Mouse (Mus musculus) liver, postnatal 0 days (tissue): ENCODE data around the gene Themis3. TPM values are rescaled to one million over a fixed set of nuclear protein-coding genes. Genes with fewer than 3 reads are reported as not detected.

Source experiments
- ATAC-seq: fragments of 200-750 bp; cut with Nextera tagmentation; 2 replicates; pipeline ENCODE4 v1.8.0; 2017; ENCODE audit warnings: mild to moderate bottlenecking, moderate library complexity
- DNase-seq: peaks from one replicate; pipeline ENCODE4 v3.0.0-alpha.2; 2016
- H3K27ac ChIP-seq: fragments of 300-500 bp; sonication (generic); 2 replicates; pipeline ENCODE4 v1.5.1; 2014; ENCODE audit warnings: antibody characterized with exemption, moderate library complexity, mild to moderate bottlenecking, low read depth
- H3K27me3 ChIP-seq: fragments of 300-500 bp; sonication (generic); 2 replicates; pipeline ENCODE4 v1.6.1; 2014; ENCODE audit warnings: low read length, control low read depth, mixed read lengths; ENCODE audit not compliant: insufficient read depth
- H3K36me3 ChIP-seq: fragments of 300-500 bp; sonication (generic); replicated peaks from 2 replicates; pipeline ENCODE4 v1.6.1; 2014; ENCODE audit warnings: mild to moderate bottlenecking, control low read depth, low read length, moderate library complexity, mixed read lengths; ENCODE audit not compliant: insufficient read depth
- H3K4me1 ChIP-seq: fragments of 300-500 bp; sonication (generic); 2 replicates; pipeline ENCODE4 v1.6.1; 2014; ENCODE audit warnings: antibody characterized with exemption, mild to moderate bottlenecking, control low read depth; ENCODE audit not compliant: insufficient read depth
- H3K4me2 ChIP-seq: fragments of 300-500 bp; sonication (generic); 2 replicates; pipeline ENCODE4 v1.6.1; 2014; ENCODE audit warnings: low read depth, mild to moderate bottlenecking, low read length, moderate library complexity, mixed read lengths
- H3K4me3 ChIP-seq: fragments of 300-500 bp; sonication (generic); 2 replicates; pipeline ENCODE4 v1.5.1; 2014; ENCODE audit warnings: low read depth, low read length
- H3K9ac ChIP-seq: fragments of 300-500 bp; sonication (generic); replicated peaks from 2 replicates; pipeline ENCODE4 v1.6.1; 2014; ENCODE audit warnings: mild to moderate bottlenecking, moderate library complexity
- H3K9me3 ChIP-seq: fragments of 300-500 bp; sonication (generic); 2 replicates; pipeline ENCODE4 v1.6.1; 2016; ENCODE audit warnings: mild to moderate bottlenecking, control low read depth, low read length, mixed read lengths
- CTCF ChIP-seq: sonication (generic); IDR thresholded peaks from 2 replicates; pipeline ENCODE4 v1.5.1; 2016; ENCODE audit warnings: antibody characterized with exemption, low read depth
- EP300 ChIP-seq: IDR thresholded peaks from 2 replicates; pipeline ENCODE4 v1.6.1; 2016; ENCODE audit warnings: antibody characterized with exemption, low read depth, mild to moderate bottlenecking
- WGBS: fragments of 180-500 bp; shearing (Covaris S2); extraction: QIAGEN DNeasy Blood & Tissue Kit; methylation state at CpG from one replicate; pipeline ENCODE4 v1.1.7; 2014; ENCODE audit not compliant: insufficient replicate concordance; 5-methylcytosine and 5-hydroxymethylcytosine counted together
- polyA plus RNA-seq: library from polyadenylated mRNA; unstranded; fragments of >200 nt; fragmentation: Nextera tagmentation; extraction: Ambion mirVana; gene quantifications from 2 replicates; pipeline ENCODE4 v1.2.1, GENCODE M21; 2015

The Themis3 gene
- 0.04 TPM in 1 of 2 replicates, not detected in the other for polyA plus RNA-seq

DNA sequence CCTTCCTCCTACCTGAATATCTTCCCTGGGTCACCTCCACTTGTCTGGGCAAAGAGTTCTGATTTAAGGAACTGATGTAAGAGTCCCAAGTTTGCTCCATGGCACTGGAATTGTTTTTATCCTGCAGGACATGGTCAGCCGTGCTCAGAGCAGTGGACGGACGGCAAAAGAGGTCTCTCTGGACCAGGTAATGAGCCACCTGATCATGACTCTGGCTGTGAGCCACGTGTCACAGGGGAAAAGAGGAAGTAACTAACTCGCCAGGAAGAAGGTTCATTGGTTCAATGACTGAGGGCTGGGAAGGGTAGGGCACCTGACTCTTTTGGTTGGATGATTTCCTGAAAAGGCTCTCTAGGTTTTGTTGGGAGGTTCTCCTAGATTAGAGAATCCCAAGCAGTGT lies at the start of gene Themis3:
Gene Themis3 (minus strand): TSS at position 187 of the 400 bp plus-strand sequence.
- Histone ChIP-seq H3K36me3 (no peaks in the 10 kb centered on the region), H3K4me2 (no peak within 1 kb of the TSS), H3K9ac (no peak within 1 kb of the TSS), H3K9me3 (no peaks in the 10 kb centered on the region), H3K27ac (no peak within 1 kb of the TSS), H3K4me1 (no peaks in the 10 kb centered on the region), H3K4me3 (no peak within 1 kb of the TSS), H3K27me3 (no peaks in the 10 kb centered on the region)
- TF ChIP-seq CTCF (no peak), EP300 (no peak)
- 48% methylated on average over 5 of the region's 5 CpGs for WGBS
- ATAC-seq (no peak), DNase-seq (no peak)

DNA sequence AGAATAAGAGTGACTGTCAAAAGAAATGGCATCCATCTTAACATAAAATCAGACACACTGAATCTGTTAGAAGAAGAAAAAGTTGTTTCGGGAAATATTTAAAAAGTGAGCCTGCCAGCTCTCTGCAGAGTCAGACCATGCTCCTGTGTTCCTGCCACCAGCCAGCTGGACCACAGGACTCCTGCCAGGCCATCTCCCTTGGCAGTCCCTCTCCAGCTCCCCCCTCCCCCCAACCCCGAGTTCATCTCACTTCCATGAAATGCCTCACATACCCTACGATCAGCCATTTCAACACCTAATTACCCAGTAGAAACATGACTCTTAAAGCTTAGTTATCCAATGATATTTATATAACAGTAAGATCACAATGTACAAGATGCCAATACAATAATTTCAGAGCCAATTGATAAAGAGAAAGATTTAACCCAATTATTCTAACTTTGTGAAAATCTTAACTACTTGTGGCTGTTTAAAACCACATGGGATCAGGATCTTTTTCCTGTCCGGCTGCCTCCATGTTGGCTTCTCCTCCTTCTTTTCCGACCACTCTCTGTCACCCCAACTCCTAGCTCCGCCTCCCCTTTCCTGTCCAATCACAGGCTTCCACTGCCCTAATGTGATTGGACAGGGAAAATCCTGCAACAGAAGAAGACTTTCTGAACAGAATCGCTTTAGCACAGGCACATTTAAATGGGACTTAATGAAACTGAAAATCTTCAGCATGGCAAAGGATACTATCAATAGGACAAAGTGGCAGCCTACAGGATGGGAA lies 43.7 kb upstream of the Themis3 start:
- no peaks in the 10 kb centered on the region for H3K9me3 ChIP-seq
- H3K36me3 ChIP-seq, result no peaks in the 10 kb centered on the region
- no peaks in the 10 kb centered on the region for H3K4me1 ChIP-seq
- no peaks in the 10 kb centered on the region for H3K27me3 ChIP-seq
- H3K9ac ChIP-seq, result no peak overlapping the region
- ATAC-seq (no peak), DNase-seq (no peak)
- H3K27ac ChIP-seq, result no peak overlapping the region
- TF ChIP-seq CTCF (no peak), EP300 (no peak)
- H3K4me2 ChIP-seq, result no peak overlapping the region
- H3K4me3 ChIP-seq, result no peak overlapping the region
- WGBS, result 81% methylated on average over 7 of the region's 7 CpGs

DNA sequence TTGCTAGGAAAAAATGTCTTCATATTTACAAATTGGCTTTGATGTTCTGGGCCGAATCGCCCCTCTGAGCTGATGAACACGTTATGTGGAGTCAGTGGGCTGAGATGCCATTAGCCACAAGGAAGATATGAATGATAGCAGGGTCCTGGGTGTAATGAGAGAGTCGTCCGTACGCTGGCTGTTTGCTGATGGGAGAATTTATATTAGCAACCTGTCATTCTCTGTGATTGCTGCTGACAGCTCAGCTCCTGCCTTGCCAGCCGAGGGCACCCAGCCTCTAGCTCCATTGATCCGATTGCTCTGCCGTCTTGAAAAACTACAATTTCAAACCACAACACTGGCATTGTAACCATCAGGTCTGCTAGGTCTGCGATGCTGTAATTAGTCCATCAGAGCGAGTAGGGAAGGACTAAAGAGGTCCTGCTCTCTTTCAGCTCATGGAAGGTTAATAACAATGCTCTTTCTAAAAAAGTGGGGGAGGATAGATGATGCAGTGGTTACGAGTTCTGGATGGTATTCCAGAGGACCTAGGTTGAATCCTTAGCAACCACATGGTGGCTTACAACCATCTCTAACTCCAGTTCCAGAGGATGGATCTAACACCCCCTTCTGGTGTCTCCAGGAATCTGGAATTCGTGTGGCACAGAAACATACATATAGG lies 25.7 kb upstream of the Themis3 start:
- H3K9me3 ChIP-seq, result no peaks in the 10 kb centered on the region
- no peak overlapping the region for H3K9ac ChIP-seq
- no peaks in the 10 kb centered on the region for H3K27me3 ChIP-seq
- DNase-seq, result no peak
- H3K36me3 ChIP-seq, result no peaks in the 10 kb centered on the region
- ATAC-seq, result no peak
- 70% methylated on average over 13 of the region's 13 CpGs for WGBS
- no peak overlapping the region for H3K4me2 ChIP-seq
- no peak overlapping the region for H3K4me3 ChIP-seq
- TF ChIP-seq CTCF (no peak), EP300 (no peak)
- no peaks in the 10 kb centered on the region for H3K4me1 ChIP-seq
- H3K27ac ChIP-seq, result no peak overlapping the region

DNA sequence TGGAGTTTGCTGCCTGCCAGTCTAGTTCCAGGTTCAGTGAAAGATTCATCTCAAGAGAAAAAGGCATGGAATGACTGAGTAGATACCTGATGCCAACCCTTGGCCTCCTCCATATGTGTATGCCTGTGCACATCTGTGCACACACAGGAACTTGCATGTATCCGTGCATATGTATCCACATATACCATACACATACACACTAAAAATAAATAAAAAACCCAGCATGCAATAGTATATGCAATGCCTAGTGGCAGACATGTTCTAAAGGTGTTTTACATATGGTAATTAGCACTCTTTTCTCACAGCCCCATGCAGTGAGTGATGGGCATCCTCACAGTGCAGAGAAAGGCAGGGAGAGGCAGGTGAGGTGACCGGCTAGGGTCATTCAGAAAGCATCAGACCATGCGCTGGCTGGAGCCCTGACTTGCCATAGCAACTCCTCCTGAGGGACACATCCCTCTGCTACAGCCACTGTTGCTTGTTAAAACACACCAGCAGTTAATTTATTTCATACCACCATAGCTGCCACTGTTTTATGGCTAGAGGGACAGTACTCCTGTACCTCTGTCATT lies 24.9 kb upstream of the Themis3 start:
- Histone ChIP-seq H3K4me3 (no peak overlapping the region), H3K36me3 (no peaks in the 10 kb centered on the region), H3K9ac (no peak overlapping the region), H3K27me3 (no peaks in the 10 kb centered on the region), H3K4me2 (no peak overlapping the region), H3K27ac (no peak overlapping the region), H3K4me1 (no peaks in the 10 kb centered on the region), H3K9me3 (no peaks in the 10 kb centered on the region)
- 77% methylated on average over 3 of the region's 3 CpGs for WGBS
- ATAC-seq (no peak), DNase-seq (no peak)
- TF ChIP-seq CTCF (no peak), EP300 (no peak)

DNA sequence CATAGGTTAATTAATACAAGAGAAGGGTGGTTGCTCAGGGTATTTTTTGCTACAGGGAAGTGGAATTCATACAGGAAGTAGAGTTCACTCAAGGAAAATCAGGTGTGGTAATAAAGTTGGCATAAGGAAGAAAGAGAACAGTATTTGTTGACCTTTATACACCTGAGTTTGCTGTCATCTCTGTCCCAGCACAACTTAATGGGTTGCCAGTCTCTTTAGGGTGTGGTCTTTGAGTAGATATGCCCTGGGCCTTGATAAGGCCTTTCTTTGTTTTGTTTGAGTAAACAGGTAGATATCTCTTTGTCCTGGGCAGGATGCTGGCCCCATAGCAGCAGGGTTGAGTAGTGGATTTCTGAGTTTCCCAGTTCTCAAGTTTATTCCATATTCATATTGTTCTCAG lies 15.6 kb upstream of the Themis3 start:
- no peak overlapping the region for H3K9ac ChIP-seq
- no peaks in the 10 kb centered on the region for H3K4me1 ChIP-seq
- ATAC-seq, result no peak
- H3K9me3 ChIP-seq, result no peaks in the 10 kb centered on the region
- H3K4me2 ChIP-seq, result no peak overlapping the region
- no peaks in the 10 kb centered on the region for H3K27me3 ChIP-seq
- no peaks in the 10 kb centered on the region for H3K36me3 ChIP-seq
- H3K4me3 ChIP-seq, result no peak overlapping the region
- no peak for DNase-seq
- no peak overlapping the region for H3K27ac ChIP-seq
- no peak for TF ChIP-seq CTCF
- TF ChIP-seq EP300, result no peak

DNA sequence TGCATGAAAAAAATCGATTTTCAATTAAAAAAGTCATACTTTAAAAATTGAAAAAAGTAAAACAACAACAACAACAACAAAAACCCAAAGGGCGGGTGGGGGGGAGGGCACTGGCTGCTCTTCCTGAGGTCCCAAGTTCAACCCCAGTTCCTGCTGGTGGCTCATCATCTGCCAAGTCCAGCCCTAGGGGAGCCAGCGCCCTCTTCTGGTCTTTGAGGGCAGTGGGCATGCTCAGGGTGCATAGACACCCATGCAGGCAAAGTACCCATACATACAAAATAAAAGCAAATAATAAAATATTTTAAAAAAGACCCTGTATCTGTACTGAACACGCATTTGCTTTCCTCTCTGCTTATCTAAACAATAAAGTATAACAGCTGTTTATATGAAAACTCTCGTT lies 10.5 kb upstream of the Themis3 start:
- Histone ChIP-seq H3K4me2 (no peak overlapping the region), H3K4me3 (no peak overlapping the region), H3K9me3 (no peaks in the 10 kb centered on the region), H3K27ac (no peak overlapping the region), H3K9ac (no peak overlapping the region), H3K27me3 (no peaks in the 10 kb centered on the region), H3K4me1 (no peaks in the 10 kb centered on the region), H3K36me3 (no peaks in the 10 kb centered on the region)
- TF ChIP-seq CTCF (no peak), EP300 (no peak)
- DNase-seq (no peak), ATAC-seq (no peak)
- 57% methylated on average over 5 of the region's 5 CpGs for WGBS
